Mouse (Mus musculus): Measurements from ENCODE around the gene Sgta. TPM values are rescaled to one million over a fixed set of nuclear protein-coding genes. Genes with fewer than 3 reads are reported as not detected.

The Sgta gene
- 100 to 1,000 TPM; 167 to 227 TPM for polyA plus RNA-seq (2012; fragmentation: generic; extraction: Trizol)

DNA sequence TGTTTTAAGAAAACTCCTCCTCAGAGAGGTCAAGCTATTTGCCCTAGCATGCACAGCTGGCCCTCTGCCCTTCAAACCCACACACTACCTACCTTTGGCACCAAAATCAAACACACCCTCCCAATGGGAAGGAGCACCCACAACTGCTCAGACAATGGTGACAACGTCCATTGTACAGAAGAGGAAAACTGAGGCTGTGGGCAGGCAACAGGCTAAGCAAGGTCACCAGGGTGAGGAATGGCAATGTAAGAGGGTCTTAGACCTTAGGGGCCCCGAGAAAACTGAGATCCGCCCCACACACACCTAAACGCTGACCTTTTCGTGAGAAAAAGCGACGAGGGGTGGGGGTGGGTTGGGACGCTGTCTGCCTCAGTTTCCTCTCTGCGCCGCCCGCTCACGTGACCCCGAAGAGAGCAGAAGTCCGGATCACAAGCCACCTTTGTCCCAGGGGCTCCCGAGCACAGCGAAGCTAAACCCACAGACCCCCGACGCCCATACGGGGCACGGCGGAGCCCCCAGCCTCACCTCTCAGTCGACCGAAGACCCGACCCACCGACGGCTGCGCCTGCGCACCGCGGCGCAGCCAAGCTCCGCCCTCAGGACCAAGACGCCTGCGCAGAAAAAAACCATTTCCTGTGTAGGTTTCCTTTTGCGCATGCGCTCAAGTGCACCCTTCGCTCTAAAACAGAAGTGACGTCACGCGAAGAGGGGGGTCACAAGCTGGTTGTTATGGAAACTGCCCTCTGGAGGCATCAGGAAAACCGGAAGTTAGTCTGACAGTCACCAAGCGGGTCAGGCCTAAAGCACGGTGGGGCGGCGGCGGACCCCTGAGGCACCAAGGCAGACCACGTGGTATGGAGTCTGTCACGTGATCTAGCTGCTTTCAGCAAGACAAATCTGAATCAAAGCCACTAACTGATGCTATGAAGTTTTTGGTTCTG, at the start of gene Sgta:
TSS of gene Sgta (minus strand) at position 579 of the 941 bp plus-strand sequence.

GRCm38 (mm10) chr10:81105565-81106112, 45.7 kb upstream of the Sgta start, which contains the start of gene Map2k2:
Gene Map2k2 (plus strand): TSS chr10:81105915.

DNA sequence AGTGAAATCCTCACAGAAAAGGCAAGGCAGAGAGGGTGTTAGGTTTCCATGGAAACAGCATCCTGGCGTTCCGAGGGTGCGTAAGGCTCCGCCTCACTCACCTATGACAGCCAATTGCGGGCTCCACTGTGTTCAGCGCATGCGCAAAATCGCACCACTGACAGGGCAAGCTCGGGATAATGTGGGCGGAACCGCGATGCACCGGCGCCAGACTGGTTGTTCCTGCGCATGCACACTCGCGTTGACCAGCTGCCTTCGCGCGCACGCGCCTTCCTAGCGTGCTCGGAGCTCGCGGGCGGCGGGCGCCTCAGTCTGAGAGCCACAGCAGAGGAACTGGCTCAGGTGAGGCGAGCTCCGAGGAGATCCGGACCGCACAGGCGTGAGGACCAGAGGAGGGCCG, 9.9 kb upstream of the Sgta start, which contains the start of gene Thop1:
TSS of gene Thop1 (plus strand) at position 200 of the 400 bp plus-strand sequence.

DNA sequence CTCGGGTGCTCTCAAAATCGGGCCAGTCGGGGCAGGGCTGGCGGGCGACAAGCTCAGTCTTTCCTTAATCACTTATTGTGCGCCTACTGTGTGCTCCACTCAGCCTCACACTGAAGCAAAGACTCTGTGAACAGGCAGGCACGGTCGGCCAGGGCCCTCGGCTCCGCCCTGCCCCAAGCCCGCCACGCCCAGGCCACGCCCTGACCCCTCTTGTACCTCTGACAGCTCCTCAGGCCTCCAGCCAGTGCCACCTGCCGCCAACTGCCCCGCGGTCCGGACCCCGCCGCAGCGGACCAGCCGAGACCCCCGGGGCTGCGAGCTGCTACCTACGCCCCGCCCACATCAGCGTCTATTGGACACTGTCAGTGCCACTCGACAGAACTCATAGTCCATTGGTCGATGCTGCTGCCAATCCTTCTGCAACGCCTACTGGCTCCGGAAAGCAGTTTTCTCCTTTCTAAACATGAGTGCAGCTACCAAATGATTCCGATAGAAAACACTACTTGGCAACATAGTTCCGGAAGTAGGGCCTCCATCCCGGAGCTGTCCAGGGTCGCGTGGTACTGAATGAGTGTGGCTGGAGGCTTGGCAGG, 22.9 kb downstream of the Sgta start, which contains the start of gene Slc39a3:
TSS of gene Slc39a3 (minus strand) at position 439 of the 593 bp plus-strand sequence.

DNA sequence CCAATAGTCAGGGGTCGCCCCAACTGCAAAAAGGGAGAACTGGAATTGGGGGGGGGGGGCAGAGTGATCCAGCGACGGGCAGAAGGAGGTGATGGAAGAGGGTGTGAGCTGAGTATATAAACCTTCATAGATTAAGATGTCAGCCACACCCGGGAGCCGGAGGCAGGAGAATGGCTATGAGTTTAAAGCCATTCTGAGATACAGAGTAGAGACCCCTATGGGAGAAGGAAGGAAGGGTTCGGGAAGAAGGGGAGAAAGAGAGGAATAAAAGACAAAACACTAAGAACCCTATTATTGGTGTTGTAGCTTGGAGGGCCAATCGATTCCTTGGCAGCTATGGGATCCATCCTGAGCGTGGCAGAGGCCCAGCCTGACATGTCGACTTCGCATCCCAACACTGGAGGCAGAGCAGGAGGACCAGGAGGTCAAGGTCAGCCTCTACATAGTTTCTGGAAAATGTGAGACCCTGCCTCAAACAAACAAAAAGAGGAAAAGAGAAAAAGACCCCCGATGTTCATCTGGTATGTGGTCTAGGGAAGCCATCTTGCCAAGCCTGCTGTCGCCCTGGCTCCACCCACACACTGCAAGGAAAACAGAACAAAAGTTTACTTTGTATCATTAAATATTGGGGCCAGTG, 34.2 kb downstream of the Sgta start, which contains the start of gene Diras1:
TSS of gene Diras1 (minus strand) at position 24 of the 637 bp plus-strand sequence.

DNA sequence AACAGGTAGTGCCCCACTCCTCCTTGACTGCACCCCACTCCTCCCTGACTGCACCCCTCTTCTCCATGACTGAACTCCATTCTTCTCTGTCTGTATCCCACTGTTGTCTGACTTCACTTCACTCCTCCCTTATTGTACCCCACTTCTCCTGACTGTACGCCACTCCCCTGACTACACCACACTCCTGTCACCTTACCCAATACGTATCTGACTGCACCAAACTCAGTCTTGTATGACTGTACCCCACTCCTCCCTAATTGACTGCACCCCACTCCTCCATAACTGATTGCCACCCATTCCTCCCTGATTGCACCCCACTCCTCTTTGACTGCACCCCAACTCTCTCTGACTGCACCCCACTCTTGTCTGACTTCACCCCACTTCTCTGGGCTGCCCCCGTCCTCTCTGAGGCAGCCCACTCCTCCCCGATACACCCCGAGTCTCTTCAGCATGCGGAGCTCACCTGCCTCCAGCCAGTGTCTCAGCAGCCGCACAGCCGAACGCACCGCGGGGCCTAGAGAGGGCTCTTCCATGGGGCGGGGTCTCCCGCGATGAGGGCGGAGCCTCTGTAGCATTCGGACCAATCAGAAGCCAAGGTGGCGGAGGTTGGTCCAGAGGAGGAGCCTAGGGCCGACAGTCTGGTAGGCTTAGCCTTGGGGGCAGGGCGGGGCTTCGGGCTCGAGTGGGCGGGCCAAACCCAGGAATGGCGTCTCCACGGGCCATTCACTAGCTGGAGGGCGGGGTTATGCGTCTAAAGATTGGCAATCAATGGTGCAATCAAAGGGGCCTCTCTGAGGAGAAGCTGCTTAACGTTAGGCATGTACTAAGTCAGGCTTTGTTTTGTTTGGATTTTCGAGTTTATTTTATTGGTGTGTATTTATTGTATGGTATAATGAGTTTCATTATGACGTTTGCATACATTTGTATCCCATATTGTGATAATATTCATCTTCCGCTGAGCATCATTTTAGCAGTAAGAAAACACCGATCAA, 45.3 kb downstream of the Sgta start, which contains the start of gene Gng7:
TSS of gene Gng7 (minus strand) at position 553 of the 992 bp plus-strand sequence.

Other genes with a start within 250 kb of the Sgta start
- gene Jsrp1, start 246.7 kb downstream of the Sgta start, polyA plus RNA-seq (2012; fragmentation: generic; extraction: Trizol), result under 1 TPM in 1 of 2 experiments, not detected in 1; 0.94 TPM
- 1,000 to 10,000 TPM; 1,765 to 2,268 TPM for gene Oaz1, start 233.5 kb downstream of the Sgta start, polyA plus RNA-seq (2012; fragmentation: generic; extraction: Trizol)
- under 1 TPM; 0.01 to 0.07 TPM for gene Lingo3, start 216.1 kb downstream of the Sgta start, polyA plus RNA-seq (2012; fragmentation: generic; extraction: Trizol)
- 100 to 1,000 TPM; 321 to 392 TPM for gene Lsm7, start 205.0 kb downstream of the Sgta start, polyA plus RNA-seq (2012; fragmentation: generic; extraction: Trizol)
- gene Sppl2b, start 204.9 kb downstream of the Sgta start, polyA plus RNA-seq (2012; fragmentation: generic; extraction: Trizol), result 10 to 100 TPM; 16.7 to 38.9 TPM
- gene Tmprss9, start 188.3 kb downstream of the Sgta start, polyA plus RNA-seq (2012; fragmentation: generic; extraction: Trizol), result under 1 TPM; 0.01 to 0.06 TPM
- 100 to 1,000 TPM; 226 to 741 TPM for gene Timm13, start 159.2 kb downstream of the Sgta start, polyA plus RNA-seq (2012; fragmentation: generic; extraction: Trizol)
- 10 to 100 TPM; 12.8 to 15.5 TPM for gene Lmnb2, start 141.9 kb downstream of the Sgta start, polyA plus RNA-seq (2012; fragmentation: generic; extraction: Trizol)
- gene Gadd45b, start 130.1 kb downstream of the Sgta start, polyA plus RNA-seq (2012; fragmentation: generic; extraction: Trizol), result 10 to 100 TPM; 15.9 to 26.5 TPM
- gene Gng7, start 45.2 kb downstream of the Sgta start, polyA plus RNA-seq (2012; fragmentation: generic; extraction: Trizol), result 10 to 100 TPM in 1 of 2 experiments, 1 to 10 TPM in 1; 1.2 to 11.2 TPM
- under 1 TPM; 0.06 to 0.14 TPM for gene Diras1, start 34.5 kb downstream of the Sgta start, polyA plus RNA-seq (2012; fragmentation: generic; extraction: Trizol)
- gene Slc39a3, start 22.8 kb downstream of the Sgta start, polyA plus RNA-seq (2012; fragmentation: generic; extraction: Trizol), result 10 to 100 TPM; 12.6 to 36.2 TPM
- 100 to 1,000 TPM in 1 of 2 experiments, 10 to 100 TPM in 1; 46.9 to 101 TPM for gene Thop1, start 9.9 kb upstream of the Sgta start, polyA plus RNA-seq (2012; fragmentation: generic; extraction: Trizol)
- under 1 TPM; 0.02 to 0.45 TPM for gene Creb3l3, start 38.7 kb upstream of the Sgta start, polyA plus RNA-seq (2012; fragmentation: generic; extraction: Trizol)
- gene Map2k2, start 45.7 kb upstream of the Sgta start, polyA plus RNA-seq (2012; fragmentation: generic; extraction: Trizol), result 100 to 1,000 TPM; 207 to 359 TPM
- 10 to 100 TPM in 1 of 2 experiments, 1 to 10 TPM in 1; 6.5 to 24.7 TPM for gene Zbtb7a, start 75.0 kb upstream of the Sgta start, polyA plus RNA-seq (2012; fragmentation: generic; extraction: Trizol)
- 10 to 100 TPM; 36.0 to 48.5 TPM for gene Pias4, start 107.7 kb upstream of the Sgta start, polyA plus RNA-seq (2012; fragmentation: generic; extraction: Trizol)
- 1,000 to 10,000 TPM; 3,430 to 4,023 TPM for gene Eef2, start 116.5 kb upstream of the Sgta start, polyA plus RNA-seq (2012; fragmentation: generic; extraction: Trizol)
- gene Dapk3, start 122.8 kb upstream of the Sgta start, polyA plus RNA-seq (2012; fragmentation: generic; extraction: Trizol), result 100 to 1,000 TPM in 1 of 2 experiments, 10 to 100 TPM in 1; 98.3 to 105 TPM
- under 1 TPM; 0.11 to 0.15 TPM for gene 4930442H23Rik, start 123.7 kb upstream of the Sgta start, polyA plus RNA-seq (2012; fragmentation: generic; extraction: Trizol)
- gene Nmrk2, start 141.9 kb upstream of the Sgta start, polyA plus RNA-seq (2012; fragmentation: generic; extraction: Trizol), result under 1 TPM in 1 of 2 experiments, not detected in 1; 0.02 TPM
- under 1 TPM in 1 of 2 experiments, not detected in 1; 0.01 TPM for gene Atcay, start 170.7 kb upstream of the Sgta start, polyA plus RNA-seq (2012; fragmentation: generic; extraction: Trizol)
- gene Zfr2, start 173.0 kb upstream of the Sgta start, polyA plus RNA-seq (2012; fragmentation: generic; extraction: Trizol), result 10 to 100 TPM in 1 of 2 experiments, under 1 TPM in 1; 0.32 to 18.3 TPM
- 1 to 10 TPM in 1 of 2 experiments, under 1 TPM in 1; 0.69 to 1.9 TPM for gene Matk, start 192.8 kb upstream of the Sgta start, polyA plus RNA-seq (2012; fragmentation: generic; extraction: Trizol)
- 100 to 1,000 TPM; 242 to 665 TPM for gene Mrpl54, start 206.8 kb upstream of the Sgta start, polyA plus RNA-seq (2012; fragmentation: generic; extraction: Trizol)
- 100 to 1,000 TPM; 128 to 134 TPM for gene Apba3, start 206.8 kb upstream of the Sgta start, polyA plus RNA-seq (2012; fragmentation: generic; extraction: Trizol)
- gene Tjp3, start 231.4 kb upstream of the Sgta start, polyA plus RNA-seq (2012; fragmentation: generic; extraction: Trizol), result under 1 TPM in 1 of 2 experiments, not detected in 1; 0.02 TPM
- 10 to 100 TPM; 23.9 to 61.5 TPM for gene Pip5k1c, start 232.8 kb upstream of the Sgta start, polyA plus RNA-seq (2012; fragmentation: generic; extraction: Trizol)